Mouse (Mus musculus): ENCODE results near the gene Tmem245. TPM values are rescaled to one million over a fixed set of nuclear protein-coding genes. Genes with fewer than 3 reads are reported as not detected.

Gene Tmem245
- polyA plus RNA-seq (2012; rRNA removed) = 2.0 and 2.6 TPM in 2 replicates

GRCm38 (mm10) chr4:56946641-56947640, at the start of gene Tmem245:
Tmem245 (minus strand) TSS chr4:56947437.

DNA sequence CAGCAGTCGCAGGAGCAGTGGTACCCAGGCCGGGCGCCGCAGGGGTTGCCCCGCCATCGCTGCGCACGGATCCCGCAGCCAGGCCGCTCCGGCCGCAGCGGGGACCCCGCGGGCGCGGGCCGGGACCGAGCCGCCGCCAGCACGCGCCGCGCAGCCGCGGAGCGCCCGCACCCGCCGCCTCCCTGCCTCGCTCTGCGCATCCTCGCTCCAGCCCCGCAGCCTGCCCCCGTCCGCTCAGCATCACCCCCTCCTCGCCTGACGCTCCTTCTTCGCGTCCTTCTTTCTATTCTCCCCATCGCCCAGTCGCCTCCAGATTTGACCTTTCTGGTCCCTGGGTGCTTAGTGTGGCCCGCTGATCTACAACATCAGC, 43.0 kb upstream of the Tmem245 start, which contains the start of gene Frrs1l:
Gene Frrs1l (minus strand): TSS at position 177 of the 370 bp plus-strand sequence.

GRCm38 (mm10) chr4:56865003-56865511, 82.2 kb downstream of the Tmem245 start, which contains the start of gene Ctnnal1:
Ctnnal1 (minus strand) TSS chr4:56865188.

Other genes with a start within 250 kb of the Tmem245 start
- gene Gm26657, start 207.4 kb downstream of the Tmem245 start, polyA plus RNA-seq (2012; rRNA removed) = not detected in 2 replicates
- 0.05 TPM in 1 of 2 replicates, not detected in the other for gene Actl7b, start 206.0 kb downstream of the Tmem245 start, polyA plus RNA-seq (2012; rRNA removed)
- gene Actl7a, start 204.0 kb downstream of the Tmem245 start, polyA plus RNA-seq (2012; rRNA removed) = not detected in 2 replicates
- 9.7 and 11.6 TPM in 2 replicates for gene Elp1, start 145.1 kb downstream of the Tmem245 start, polyA plus RNA-seq (2012; rRNA removed)
- 1.3 and 1.4 TPM in 2 replicates for gene Fam206a, start 145.1 kb downstream of the Tmem245 start, polyA plus RNA-seq (2012; rRNA removed)
- gene Ctnnal1, start 82.2 kb downstream of the Tmem245 start, polyA plus RNA-seq (2012; rRNA removed) = 4.5 and 5.8 TPM in 2 replicates
- 0.01 TPM in 1 of 2 replicates, not detected in the other for gene Frrs1l, start 43.0 kb upstream of the Tmem245 start, polyA plus RNA-seq (2012; rRNA removed)
- 13.7 TPM in 2 replicates for gene Epb41l4b, start 196.0 kb upstream of the Tmem245 start, polyA plus RNA-seq (2012; rRNA removed)

Data from liver, embryonic 18 days (tissue).